Mouse (Mus musculus): ENCODE results near the gene Ubac2. TPM values are rescaled to one million over a fixed set of nuclear protein-coding genes. Genes with fewer than 3 reads are reported as not detected.

Gene Ubac2
- 6.2 TPM for polyA plus RNA-seq (2014; fragmentation: Illumina TruSeq; extraction: RNeasy Lipid Tissue Mini Kit (QIAGEN cat#74804); ENCODE audit: low replicate concordance)

DNA sequence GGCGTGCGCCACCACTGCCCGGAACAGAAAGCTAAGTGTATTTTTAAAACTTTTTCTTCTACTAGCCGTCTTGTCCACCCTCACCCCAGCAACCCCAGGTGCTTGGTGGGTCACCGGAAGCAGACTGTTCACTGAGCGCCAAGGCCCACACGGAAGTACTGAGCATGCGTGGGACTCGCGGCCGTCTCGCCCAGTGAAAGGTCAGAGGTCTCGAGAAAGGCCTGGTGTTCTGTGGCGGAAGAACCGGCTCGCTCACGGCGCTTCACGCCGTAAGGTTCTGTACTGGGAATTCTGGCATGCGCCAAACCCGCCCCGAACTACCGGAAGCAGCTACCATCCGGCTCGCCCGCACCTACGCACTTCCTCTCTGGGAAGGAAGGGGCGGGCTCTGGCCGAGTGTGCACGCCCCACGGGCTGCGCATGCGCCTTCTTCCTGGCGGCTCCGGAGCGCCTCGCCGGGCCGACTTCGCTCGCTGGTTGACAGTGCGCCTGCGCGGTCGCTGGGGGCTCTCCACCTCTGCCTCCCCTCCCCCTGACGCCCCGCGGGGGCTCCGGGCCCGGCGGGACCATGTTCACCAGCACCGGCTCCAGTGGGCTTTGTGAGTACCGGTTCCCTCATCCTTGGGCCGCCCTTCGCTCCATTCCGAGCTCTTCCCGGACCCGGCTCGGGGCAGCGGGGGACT, at the start of gene Ubac2:
Gene Ubac2 (plus strand): TSS at position 445 of the 683 bp plus-strand sequence.

DNA sequence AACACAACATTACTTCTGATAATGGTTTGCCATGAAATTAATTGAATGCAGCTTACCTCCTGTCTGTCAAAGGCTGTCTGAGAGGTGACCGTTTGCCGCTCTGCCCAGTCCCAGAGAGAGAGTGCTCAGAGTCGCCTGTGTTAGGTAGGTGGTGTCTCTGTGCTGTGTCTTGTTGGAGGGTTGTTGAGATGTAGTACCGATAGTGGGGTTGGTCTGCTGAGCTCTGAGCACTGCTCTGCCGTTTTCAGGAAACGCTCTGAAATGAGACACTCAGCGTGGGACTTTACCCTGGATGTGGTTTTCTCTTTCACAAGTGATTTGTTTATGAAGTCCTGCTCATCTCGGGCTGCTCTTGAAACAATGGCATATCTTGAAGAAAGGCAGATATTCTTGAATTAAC, 37.2 kb downstream of the Ubac2 start, which contains the start of gene Gpr18:
Gene Gpr18 (minus strand): TSS at position 161 of the 400 bp plus-strand sequence.

DNA sequence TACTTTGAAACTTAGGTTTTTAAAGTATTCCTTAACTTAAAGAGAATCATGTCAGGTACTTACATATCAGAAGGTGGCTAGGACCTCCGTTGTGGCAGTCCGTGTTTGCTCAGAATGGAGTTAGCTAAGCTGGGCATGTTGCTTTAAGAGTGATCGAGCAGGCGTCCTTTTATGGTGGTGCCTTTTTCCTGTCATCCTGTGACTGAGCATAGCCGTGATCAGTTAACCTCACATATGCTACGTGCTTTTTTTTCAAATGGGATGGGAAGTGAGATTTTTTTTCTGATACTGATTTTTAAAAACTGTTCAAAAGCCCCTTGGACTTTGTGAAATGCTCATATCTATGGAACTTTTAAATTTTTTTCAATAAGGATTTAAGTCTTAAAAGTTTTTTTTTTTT, 86.6 kb downstream of the Ubac2 start, which contains the start of gene Gpr183:
Gene Gpr183 (minus strand): TSS at position 206 of the 400 bp plus-strand sequence.

DNA sequence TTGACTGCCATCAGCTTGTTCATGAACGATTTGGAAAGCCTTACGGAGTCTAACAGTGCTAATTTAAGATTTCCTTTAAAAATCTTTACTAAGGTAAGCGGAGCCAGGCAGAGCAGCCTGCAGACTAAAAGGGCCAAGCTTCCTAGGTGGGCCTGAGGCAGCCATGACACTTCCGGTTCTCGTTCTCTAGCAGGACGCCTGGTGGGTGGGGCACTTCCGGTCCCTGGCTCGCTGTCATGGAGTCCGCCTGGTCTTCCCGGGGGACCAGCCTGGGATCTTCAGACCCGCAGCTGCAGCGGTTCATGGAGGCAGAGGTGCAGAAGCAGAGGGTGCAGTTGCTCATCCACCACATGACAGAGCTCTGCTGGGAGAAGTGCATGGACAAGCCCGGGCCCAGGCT, 156.0 kb downstream of the Ubac2 start, which contains the start of gene Timm8a2:
Gene Timm8a2 (plus strand): TSS at position 224 of the 400 bp plus-strand sequence.

Other genes with a start within 250 kb of the Ubac2 start
- 12.7 TPM for gene Dock9, start 80.8 kb upstream of the Ubac2 start, polyA plus RNA-seq (2014; fragmentation: Illumina TruSeq; extraction: RNeasy Lipid Tissue Mini Kit (QIAGEN cat#74804); ENCODE audit: low replicate concordance)
- 2.3 TPM for gene Gpr18, start 37.2 kb downstream of the Ubac2 start, polyA plus RNA-seq (2014; fragmentation: Illumina TruSeq; extraction: RNeasy Lipid Tissue Mini Kit (QIAGEN cat#74804); ENCODE audit: low replicate concordance)
- gene Gpr183, start 86.6 kb downstream of the Ubac2 start, polyA plus RNA-seq (2014; fragmentation: Illumina TruSeq; extraction: RNeasy Lipid Tissue Mini Kit (QIAGEN cat#74804); ENCODE audit: low replicate concordance), result 0.97 TPM
- not detected for gene Timm8a2, start 156.1 kb downstream of the Ubac2 start, polyA plus RNA-seq (2014; fragmentation: Illumina TruSeq; extraction: RNeasy Lipid Tissue Mini Kit (QIAGEN cat#74804); ENCODE audit: low replicate concordance)
- 925 TPM for gene Tm9sf2, start 228.4 kb downstream of the Ubac2 start, polyA plus RNA-seq (2014; fragmentation: Illumina TruSeq; extraction: RNeasy Lipid Tissue Mini Kit (QIAGEN cat#74804); ENCODE audit: low replicate concordance)

Data from small intestine, adult 10 weeks (tissue).